Mouse (Mus musculus): ENCODE data around the gene Anks3. TPM values are rescaled to one million over a fixed set of nuclear protein-coding genes. Genes with fewer than 3 reads are reported as not detected.

The Anks3 gene
- polyA plus RNA-seq, 1 experiment from 2014 or later = 68.2 TPM

DNA sequence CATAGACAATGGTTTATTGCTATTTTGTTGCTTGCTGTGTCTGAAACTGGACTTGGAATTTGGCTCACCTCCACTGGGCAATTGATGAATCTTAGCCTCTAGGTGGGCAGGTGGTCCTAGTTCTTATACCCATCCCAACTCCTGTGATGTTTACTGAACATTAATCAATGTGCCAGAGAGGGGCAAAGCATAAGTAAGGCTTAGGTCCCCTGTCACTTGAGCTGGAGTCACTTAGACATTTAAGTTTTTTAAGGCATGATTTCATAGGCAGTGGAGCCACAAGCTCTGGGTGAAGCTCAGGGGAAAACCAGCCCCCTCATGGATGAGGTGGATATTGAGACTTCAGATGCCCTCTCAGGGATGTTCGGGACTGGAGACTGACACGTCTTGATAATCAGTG lies 25.5 kb downstream of the Anks3 start, which contains the start of gene Nudt16l1:
Gene Nudt16l1 (plus strand): TSS at position 301 of the 400 bp plus-strand sequence.
- H3K4me2 ChIP-seq (replicated peaks) = peak within 1 kb of the TSS; percentile 88
- peaks cover 17% of the 10 kb centered on the region for H3K4me1 ChIP-seq
- H3K27me3 ChIP-seq = no peaks in the 10 kb centered on the region
- peak within 1 kb of the TSS; percentile 87 for H3K9ac ChIP-seq (replicated peaks)
- 7% methylated on average over 2 of the region's 2 CpGs for WGBS
- no peak for ATAC-seq (ENCODE audit: low FRiP score, low read depth)
- H3K36me3 ChIP-seq = peaks cover 75% of the 10 kb centered on the region
- peak within 1 kb of the TSS; percentile 69 for H3K4me3 ChIP-seq
- no peaks in the 10 kb centered on the region for H3K9me3 ChIP-seq
- peak within 1 kb of the TSS; percentile 76 for H3K27ac ChIP-seq (replicated peaks)

DNA sequence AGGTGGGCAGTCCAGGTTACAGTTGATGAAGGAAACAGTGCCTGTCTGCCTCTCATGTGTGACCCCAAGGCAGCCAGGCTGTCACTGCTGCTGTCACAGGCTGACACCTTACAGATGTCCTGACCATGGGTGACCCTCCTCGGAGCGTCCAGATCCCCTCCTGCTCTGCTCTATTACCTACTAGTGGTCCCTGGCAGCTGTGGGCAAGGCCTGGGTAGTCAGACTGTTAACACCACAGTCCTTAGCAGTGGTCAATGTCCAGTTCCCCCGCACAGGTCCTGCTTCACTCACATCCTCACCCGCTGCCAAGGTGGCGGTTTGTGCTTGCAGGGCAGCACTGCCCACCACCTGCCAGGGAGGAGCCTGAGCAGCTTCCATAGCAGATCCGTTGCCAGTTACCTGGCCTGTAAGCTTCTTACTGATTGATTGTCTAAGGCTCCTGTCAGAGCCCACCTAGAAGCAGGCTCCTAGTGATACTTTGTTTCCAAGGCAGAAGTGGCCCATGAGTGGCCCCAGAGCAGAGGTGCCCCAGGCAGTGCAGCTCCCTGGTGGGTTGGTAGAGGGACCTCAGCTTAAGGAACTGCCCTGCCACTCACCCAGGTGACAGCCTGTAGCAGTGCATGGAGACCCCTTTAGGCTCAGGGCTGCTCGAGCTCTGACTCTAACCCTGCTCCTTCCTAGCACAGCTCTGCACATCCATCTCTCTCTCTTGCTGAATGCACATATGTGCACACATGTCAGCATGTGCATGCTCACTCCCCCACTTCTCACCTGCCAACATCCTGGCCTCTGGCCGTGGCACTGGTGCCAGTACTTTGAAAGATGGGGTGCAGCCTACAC lies 26.4 kb downstream of the Anks3 start:
- peaks cover 17% of the 10 kb centered on the region for H3K4me1 ChIP-seq
- 0 out of 2 replicates have a peak overlapping the region, but pooled peaks have one; percentile 32 for H3K9ac ChIP-seq (replicated peaks)
- no peaks in the 10 kb centered on the region for H3K9me3 ChIP-seq
- H3K4me2 ChIP-seq (replicated peaks) = no peak overlapping the region
- H3K27me3 ChIP-seq = no peaks in the 10 kb centered on the region
- ATAC-seq (ENCODE audit: low FRiP score, low read depth) = no peak
- H3K36me3 ChIP-seq = peaks cover 75% of the 10 kb centered on the region
- no peak overlapping the region for H3K4me3 ChIP-seq
- WGBS = 95% methylated on average over 8 of the region's 8 CpGs
- H3K27ac ChIP-seq (replicated peaks) = no peak overlapping the region

DNA sequence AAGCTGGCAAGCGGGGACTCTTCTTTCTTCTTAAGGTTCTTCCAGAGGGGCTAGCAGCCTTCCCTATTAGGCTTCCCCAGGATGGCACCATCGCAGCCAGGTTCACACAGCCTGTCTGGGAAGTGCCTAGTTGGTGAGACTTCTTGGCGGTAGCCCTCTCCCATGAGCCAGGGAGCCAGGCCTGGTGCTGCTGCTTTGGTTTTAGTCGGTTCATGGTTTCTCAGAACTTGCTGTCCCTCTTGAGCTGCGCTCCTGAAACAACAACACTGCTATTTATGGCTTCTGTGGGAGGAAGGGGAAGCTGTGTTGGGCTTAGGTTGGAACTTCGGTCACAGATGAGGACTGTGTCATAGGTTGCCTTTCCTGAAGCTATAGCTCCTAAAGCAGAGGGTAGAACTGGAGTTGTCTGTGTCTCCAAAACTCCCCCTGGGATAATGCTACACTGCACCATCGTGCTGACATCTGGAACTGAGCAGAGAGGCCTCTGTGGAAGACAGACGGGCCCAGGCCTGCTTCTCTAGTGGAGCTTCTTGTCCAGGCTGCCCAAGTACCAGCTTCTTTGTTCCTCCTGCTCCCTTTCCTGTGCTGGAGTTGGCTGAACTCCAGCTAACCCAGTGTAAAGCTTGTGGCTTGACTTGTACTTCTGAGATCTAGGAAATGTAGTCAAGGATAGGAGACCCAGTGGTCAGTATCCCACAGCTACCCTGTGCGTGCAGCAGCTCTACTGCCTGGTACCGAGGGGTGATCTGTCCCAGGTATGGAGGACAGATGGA lies 27.9 kb downstream of the Anks3 start:
- no peak for ATAC-seq (ENCODE audit: low FRiP score, low read depth)
- WGBS = 87% methylated on average over 10 of the region's 10 CpGs
- peaks cover 75% of the 10 kb centered on the region for H3K36me3 ChIP-seq

GRCm38 (mm10) chr16:4935430-4935829 lies 28.6 kb downstream of the Anks3 start:
- Histone ChIP-seq H3K4me2 (replicated peaks) (no peak overlapping the region), H3K27me3 (no peaks in the 10 kb centered on the region), H3K27ac (replicated peaks) (no peak overlapping the region), H3K36me3 (peaks cover 75% of the 10 kb centered on the region), H3K9me3 (no peaks in the 10 kb centered on the region), H3K9ac (replicated peaks) (no peak overlapping the region), H3K4me1 (peaks cover 16% of the 10 kb centered on the region), H3K4me3 (no peak overlapping the region)
- WGBS = 97% methylated on average over 31 of the region's 31 CpGs
- ATAC-seq (ENCODE audit: low FRiP score, low read depth) = no peak

More for the DNA sequence above, 27.9 kb downstream of the Anks3 start:
- Histone ChIP-seq H3K9me3 (no peaks in the 10 kb centered on the region), H3K27me3 (no peaks in the 10 kb centered on the region), H3K4me1 (peaks cover 17% of the 10 kb centered on the region), H3K9ac (replicated peaks) (no peak overlapping the region), H3K4me3 (no peak overlapping the region), H3K4me2 (replicated peaks) (no peak overlapping the region), H3K27ac (replicated peaks) (no peak overlapping the region)

DNA sequence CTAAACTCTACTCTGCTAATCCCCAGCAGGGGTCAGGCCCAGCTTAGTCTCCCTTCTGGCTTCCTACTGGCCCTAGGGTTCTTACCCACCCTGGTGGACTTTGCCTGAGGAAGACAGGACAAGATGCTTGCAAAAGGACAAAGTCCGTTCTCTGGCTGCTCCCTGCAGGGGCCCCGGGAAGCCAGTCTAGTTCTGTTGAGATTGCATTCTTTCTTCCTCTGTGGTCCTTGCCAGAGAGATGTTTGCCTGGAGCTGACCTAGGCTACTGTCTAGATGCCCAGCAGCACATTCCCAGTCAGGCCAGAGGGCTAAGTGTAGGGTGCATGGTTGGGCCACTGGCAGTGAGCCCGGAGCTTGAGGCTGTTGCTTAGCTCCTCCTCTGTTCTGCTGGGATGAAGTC lies 31.6 kb downstream of the Anks3 start:
- H3K4me1 ChIP-seq = no peaks in the 10 kb centered on the region
- H3K36me3 ChIP-seq = peaks cover 97% of the 10 kb centered on the region
- 89% methylated on average over 3 of the region's 3 CpGs for WGBS
- no peak overlapping the region for H3K4me3 ChIP-seq
- ATAC-seq (ENCODE audit: low FRiP score, low read depth) = no peak
- H3K27ac ChIP-seq (replicated peaks) = no peak overlapping the region
- H3K4me2 ChIP-seq (replicated peaks) = no peak overlapping the region
- no peak overlapping the region for H3K9ac ChIP-seq (replicated peaks)
- H3K9me3 ChIP-seq = no peaks in the 10 kb centered on the region
- H3K27me3 ChIP-seq = no peaks in the 10 kb centered on the region

- no peaks in the 10 kb centered on the region for H3K9me3 ChIP-seq
- no peaks in the 10 kb centered on the region for H3K4me1 ChIP-seq
- no peak overlapping the region for H3K27ac ChIP-seq (replicated peaks)
- no peaks in the 10 kb centered on the region for H3K27me3 ChIP-seq
- ATAC-seq (ENCODE audit: low FRiP score, low read depth) = no peak
- H3K4me2 ChIP-seq (replicated peaks) = no peak overlapping the region
- H3K4me3 ChIP-seq = no peak overlapping the region
- WGBS = 97% methylated on average over 2 of the region's 2 CpGs
- H3K9ac ChIP-seq (replicated peaks) = no peak overlapping the region
- H3K36me3 ChIP-seq = peaks cover 97% of the 10 kb centered on the region
Measured at GRCm38 (mm10) chr16:4928474-4928873, 35.5 kb downstream of the Anks3 start.

DNA sequence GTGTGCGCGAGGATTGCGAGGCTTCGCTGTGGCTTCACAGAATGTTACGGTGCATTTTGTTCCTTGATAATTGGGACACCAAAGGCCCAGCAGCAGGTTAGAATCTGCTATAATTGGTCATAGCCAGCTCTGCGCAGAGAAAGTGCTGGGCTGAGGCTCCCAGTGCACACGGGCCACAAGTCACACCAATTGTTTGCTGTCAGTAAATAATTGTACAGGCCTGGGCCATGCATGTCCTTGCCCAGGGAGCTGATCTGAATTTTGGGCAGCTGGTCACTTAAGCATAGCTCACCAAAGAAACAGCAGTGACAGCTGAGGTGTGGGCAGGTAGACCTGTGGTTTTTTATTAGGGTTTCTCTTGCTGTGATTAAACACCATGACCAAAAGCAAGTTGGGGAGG lies 36.0 kb downstream of the Anks3 start:
- Histone ChIP-seq H3K9ac (replicated peaks) (no peak overlapping the region), H3K27me3 (no peaks in the 10 kb centered on the region), H3K4me3 (no peak overlapping the region), H3K36me3 (peaks cover 97% of the 10 kb centered on the region), H3K27ac (replicated peaks) (no peak overlapping the region), H3K4me2 (replicated peaks) (no peak overlapping the region), H3K4me1 (no peaks in the 10 kb centered on the region), H3K9me3 (no peaks in the 10 kb centered on the region)
- WGBS = 94% methylated on average over 7 of the region's 7 CpGs
- ATAC-seq (ENCODE audit: low FRiP score, low read depth) = no peak

- Histone ChIP-seq H3K27ac (replicated peaks) (no peak overlapping the region), H3K36me3 (peaks cover 78% of the 10 kb centered on the region), H3K4me1 (no peaks in the 10 kb centered on the region), H3K9me3 (no peaks in the 10 kb centered on the region), H3K27me3 (no peaks in the 10 kb centered on the region), H3K4me2 (replicated peaks) (no peak overlapping the region), H3K9ac (replicated peaks) (no peak overlapping the region), H3K4me3 (no peak overlapping the region)
- ATAC-seq (ENCODE audit: low FRiP score, low read depth) = no peak
- WGBS = 94% methylated on average over 5 of the region's 5 CpGs
Measured at GRCm38 (mm10) chr16:4923996-4924395, 40.0 kb downstream of the Anks3 start.

DNA sequence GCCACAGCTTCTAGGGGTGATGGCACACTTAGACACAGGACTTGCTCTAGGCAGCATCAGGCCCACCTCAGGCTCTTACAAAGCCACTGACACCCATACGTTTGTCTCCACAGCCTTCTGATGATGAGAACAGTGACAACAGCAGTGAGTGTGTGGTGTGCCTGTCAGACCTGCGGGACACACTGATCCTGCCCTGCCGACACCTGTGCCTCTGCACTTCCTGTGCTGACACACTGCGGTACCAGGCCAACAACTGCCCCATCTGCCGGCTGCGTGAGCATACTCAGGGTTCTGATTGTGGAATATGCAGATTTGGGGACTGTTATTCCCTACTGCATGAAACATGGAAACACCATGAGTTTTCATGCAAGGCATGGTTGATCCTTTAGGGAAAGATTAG lies 41.5 kb downstream of the Anks3 start:
- 92% methylated on average over 6 of the region's 6 CpGs for WGBS
- no peaks in the 10 kb centered on the region for H3K4me1 ChIP-seq
- H3K36me3 ChIP-seq = peaks cover 63% of the 10 kb centered on the region
- ATAC-seq (ENCODE audit: low FRiP score, low read depth) = no peak
- no peaks in the 10 kb centered on the region for H3K9me3 ChIP-seq
- no peak overlapping the region for H3K4me3 ChIP-seq
- H3K9ac ChIP-seq (replicated peaks) = no peak overlapping the region
- H3K27ac ChIP-seq (replicated peaks) = no peak overlapping the region
- no peaks in the 10 kb centered on the region for H3K27me3 ChIP-seq
- H3K4me2 ChIP-seq (replicated peaks) = no peak overlapping the region

GRCm38 (mm10) chr16:4920556-4920955 lies 43.4 kb downstream of the Anks3 start:
- H3K27ac ChIP-seq (replicated peaks) = no peak overlapping the region
- no peak overlapping the region for H3K4me3 ChIP-seq
- no peaks in the 10 kb centered on the region for H3K9me3 ChIP-seq
- no peaks in the 10 kb centered on the region for H3K4me1 ChIP-seq
- peaks cover 52% of the 10 kb centered on the region for H3K36me3 ChIP-seq
- no peak for ATAC-seq (ENCODE audit: low FRiP score, low read depth)
- H3K9ac ChIP-seq (replicated peaks) = no peak overlapping the region
- H3K27me3 ChIP-seq = no peaks in the 10 kb centered on the region
- no peak overlapping the region for H3K4me2 ChIP-seq (replicated peaks)
- 76% methylated on average over 4 of the region's 4 CpGs for WGBS

GRCm38 (mm10) chr16:4916608-4917007 lies 47.4 kb downstream of the Anks3 start:
- Histone ChIP-seq H3K27ac (replicated peaks) (no peak overlapping the region), H3K4me2 (replicated peaks) (no peak overlapping the region), H3K36me3 (peaks cover 40% of the 10 kb centered on the region), H3K4me1 (0 out of 2 replicates have a peak, but pooled peaks cover 3% of the 10 kb centered on the region), H3K9me3 (no peaks in the 10 kb centered on the region), H3K9ac (replicated peaks) (no peak overlapping the region), H3K27me3 (no peaks in the 10 kb centered on the region), H3K4me3 (no peak overlapping the region)
- WGBS = 83% methylated on average over 2 of the region's 2 CpGs
- ATAC-seq (ENCODE audit: low FRiP score, low read depth) = no peak

- ATAC-seq (ENCODE audit: low FRiP score, low read depth) = no peak
- Histone ChIP-seq H3K4me3 (no peak overlapping the region), H3K9ac (replicated peaks) (no peak overlapping the region), H3K4me1 (0 out of 2 replicates have a peak, but pooled peaks cover 3% of the 10 kb centered on the region), H3K36me3 (peaks cover 47% of the 10 kb centered on the region), H3K27ac (replicated peaks) (no peak overlapping the region), H3K9me3 (no peaks in the 10 kb centered on the region), H3K27me3 (no peaks in the 10 kb centered on the region), H3K4me2 (replicated peaks) (no peak overlapping the region)
- 94% methylated on average over 3 of the region's 3 CpGs for WGBS
Measured at GRCm38 (mm10) chr16:4915931-4916330, 48.1 kb downstream of the Anks3 start.

Measured in midbrain, embryonic 12.5 days (tissue).